Mouse (Mus musculus): ENCODE data around the gene Mroh2a. TPM values are rescaled to one million over a fixed set of nuclear protein-coding genes. Genes with fewer than 3 reads are reported as not detected.

Gene Mroh2a
- total RNA-seq (2021): not detected
- long read RNA-seq, experiment 1: 0 reads
- long read RNA-seq, experiment 2: 0 reads

- peak; percentile 1 for DNase-seq (ENCODE audit: low spot score)
Observed at GRCm38 (mm10) chr1:88226670-88227379, at the start of gene Mroh2a. Mroh2a (plus strand) TSS chr1:88226986.

GRCm38 (mm10) chr1:88179657-88180056 lies 47.1 kb upstream of the Mroh2a start:
- no peak for DNase-seq (ENCODE audit: low spot score)

- no peak for DNase-seq (ENCODE audit: low spot score)
Observed at GRCm38 (mm10) chr1:88186325-88186935, 40.4 kb upstream of the Mroh2a start.

GRCm38 (mm10) chr1:88192136-88192535 lies 34.6 kb upstream of the Mroh2a start:
- DNase-seq (ENCODE audit: low spot score): no peak

GRCm38 (mm10) chr1:88195687-88196086 lies 31.1 kb upstream of the Mroh2a start:
- DNase-seq (ENCODE audit: low spot score): no peak

GRCm38 (mm10) chr1:88197443-88197842 lies 29.3 kb upstream of the Mroh2a start:
- no peak for DNase-seq (ENCODE audit: low spot score)

GRCm38 (mm10) chr1:88199996-88200395 lies 26.8 kb upstream of the Mroh2a start:
- no peak for DNase-seq (ENCODE audit: low spot score)

GRCm38 (mm10) chr1:88200456-88200855 lies 26.3 kb upstream of the Mroh2a start, which contains the start of gene Ugt1a2:
Ugt1a2 (plus strand) TSS chr1:88200601.
- no peak for DNase-seq (ENCODE audit: low spot score)

GRCm38 (mm10) chr1:88205294-88205922 lies 21.4 kb upstream of the Mroh2a start, which contains the start of gene Dnajb3:
Dnajb3 (minus strand) TSS chr1:88205782.
- DNase-seq (ENCODE audit: low spot score): no peak

GRCm38 (mm10) chr1:88206843-88207479 lies 19.8 kb upstream of the Mroh2a start:
- DNase-seq (ENCODE audit: low spot score): no peak

- no peak for DNase-seq (ENCODE audit: low spot score)
Observed at GRCm38 (mm10) chr1:88211812-88212211, 15.0 kb upstream of the Mroh2a start, which contains the start of gene Ugt1a1. Ugt1a1 (plus strand) TSS chr1:88211959.

GRCm38 (mm10) chr1:88212341-88213045 lies 14.3 kb upstream of the Mroh2a start:
- DNase-seq (ENCODE audit: low spot score): peak; percentile 7

GRCm38 (mm10) chr1:88213061-88213460 lies 13.7 kb upstream of the Mroh2a start:
- no peak for DNase-seq (ENCODE audit: low spot score)

- DNase-seq (ENCODE audit: low spot score): peak; percentile 3
Observed at GRCm38 (mm10) chr1:88213766-88214461, 12.9 kb upstream of the Mroh2a start.

- DNase-seq (ENCODE audit: low spot score): peak; percentile 9
Observed at GRCm38 (mm10) chr1:88214462-88214952, 12.3 kb upstream of the Mroh2a start.

- DNase-seq (ENCODE audit: low spot score): peak; percentile 1
Observed at GRCm38 (mm10) chr1:88215466-88216380, 11.1 kb upstream of the Mroh2a start.

GRCm38 (mm10) chr1:88216551-88216950 lies 10.2 kb upstream of the Mroh2a start:
- DNase-seq (ENCODE audit: low spot score): no peak

- no peak for DNase-seq (ENCODE audit: low spot score)
Observed at GRCm38 (mm10) chr1:88217144-88217543, 9.6 kb upstream of the Mroh2a start.

GRCm38 (mm10) chr1:88217576-88217975 lies 9.2 kb upstream of the Mroh2a start:
- peak; percentile 1 for DNase-seq (ENCODE audit: low spot score)
